Mouse (Mus musculus) kidney, adult 9 months (tissue): ENCODE measurements at regions not wholly inside any gene's neighbourhood (a gene's known extent, or its start where the extent isn't known, plus 50 kb on each side); places are given as distances from the start of the nearest gene placed in this dataset.
A peak's percentile ranks its signal among the peaks of the same experiment; 100 is the strongest.

ENCODE experiments used
- DNase-seq: peaks from one replicate; pipeline ENCODE4 v3.0.0; 2022

DNA sequence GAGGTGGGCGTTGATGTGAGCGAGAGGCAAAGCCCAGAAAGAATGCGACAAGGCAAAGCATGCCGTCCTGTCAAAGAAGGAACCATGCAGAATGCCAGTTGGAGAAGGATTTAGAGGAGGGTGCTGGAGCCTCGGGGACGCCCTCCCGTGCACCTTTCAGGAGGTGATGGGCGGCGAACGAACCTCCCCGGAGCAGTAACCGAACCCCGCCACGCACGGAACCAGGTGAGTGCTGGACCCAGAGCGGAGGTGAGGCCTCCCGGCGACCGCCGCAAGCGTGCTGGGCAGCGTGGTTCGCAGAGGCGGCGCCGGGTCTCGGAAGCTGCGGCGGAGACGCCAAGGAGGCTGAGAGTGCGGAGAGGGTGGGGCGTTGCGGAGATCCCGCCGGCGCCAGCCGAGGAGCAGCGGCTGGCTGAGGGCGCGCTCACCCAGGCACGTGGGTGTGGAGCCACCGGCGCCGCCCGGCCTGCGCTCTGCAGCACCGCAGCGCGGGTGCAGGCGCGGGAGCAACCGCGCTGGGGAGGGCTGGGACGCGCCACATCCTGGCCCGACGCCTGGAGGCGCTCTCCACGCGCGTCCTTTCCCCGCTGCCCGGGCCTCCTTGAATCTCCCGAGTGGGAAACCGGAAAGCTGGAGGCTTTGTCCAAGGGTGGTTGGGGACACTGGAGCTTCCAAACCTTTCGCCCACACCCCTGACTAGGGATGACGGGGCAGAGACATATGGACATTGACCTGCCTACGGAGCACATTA lies 178.3 kb upstream of the Topaz1 start:
- no peak for DNase-seq

DNA sequence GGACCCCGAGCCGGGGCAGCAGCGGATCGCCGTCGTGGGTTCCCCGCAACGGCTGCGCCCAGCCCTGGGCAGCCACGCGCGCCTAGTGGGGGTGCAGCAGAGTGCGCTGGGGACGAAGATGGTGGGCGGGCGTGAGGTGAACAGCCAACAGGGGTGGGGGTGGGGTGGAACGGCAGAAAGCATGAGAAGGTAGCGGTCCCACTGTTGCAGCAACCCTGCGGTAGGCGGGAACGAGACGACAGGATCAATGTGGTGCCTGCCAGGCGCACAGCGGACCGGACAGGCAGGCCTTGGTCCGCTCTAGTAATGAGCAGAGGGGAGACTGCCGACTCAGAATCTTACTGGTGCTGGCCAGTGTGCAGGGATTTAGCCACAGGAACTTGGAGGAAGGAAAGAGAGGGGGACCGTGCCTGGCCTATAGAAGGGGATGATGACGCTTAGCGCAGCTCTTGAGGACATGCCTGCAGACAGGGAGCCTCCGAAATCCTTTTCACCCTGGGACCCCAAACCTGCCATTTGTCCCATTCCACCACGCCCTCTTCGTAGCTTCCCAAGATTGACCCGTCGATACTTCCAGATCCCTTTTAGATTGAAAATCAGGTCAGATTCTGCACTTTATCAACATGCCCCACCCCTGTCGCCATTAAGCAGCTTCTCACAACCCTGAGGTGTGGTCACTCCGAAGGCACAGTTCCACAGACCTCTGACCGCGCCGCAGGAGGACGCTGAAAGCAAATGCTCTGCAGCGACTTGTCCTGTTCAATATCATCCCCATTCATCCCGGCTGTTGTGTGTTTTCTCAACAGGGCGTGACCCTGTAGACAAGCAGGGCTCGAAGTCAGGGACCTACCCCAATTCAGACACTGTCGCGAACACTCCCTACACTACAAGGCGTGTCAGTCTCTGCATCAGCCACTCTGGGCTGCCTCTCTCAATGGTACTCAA lies 177.4 kb upstream of the Topaz1 start:
- DNase-seq, result no peak

DNA sequence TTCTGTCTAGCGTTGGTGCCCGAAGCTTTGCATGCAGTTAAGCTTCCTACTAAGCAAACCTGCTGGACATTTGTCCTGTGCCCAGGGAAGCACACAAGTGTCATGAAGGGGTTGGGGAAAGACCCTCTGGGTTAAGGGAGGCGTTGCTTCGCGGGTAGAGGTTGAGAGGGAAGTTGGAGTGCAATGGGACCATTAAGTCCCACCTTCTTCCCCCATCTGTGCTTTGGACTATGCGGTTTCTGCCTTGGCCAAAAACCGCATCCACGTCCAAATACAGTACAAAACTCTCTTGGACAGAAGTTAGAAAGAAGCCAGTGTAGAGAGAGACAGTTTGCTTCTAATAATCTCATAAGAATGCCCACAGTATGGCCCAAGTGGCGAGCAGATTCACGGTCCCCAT lies 176.1 kb upstream of the Topaz1 start:
- no peak for DNase-seq

DNA sequence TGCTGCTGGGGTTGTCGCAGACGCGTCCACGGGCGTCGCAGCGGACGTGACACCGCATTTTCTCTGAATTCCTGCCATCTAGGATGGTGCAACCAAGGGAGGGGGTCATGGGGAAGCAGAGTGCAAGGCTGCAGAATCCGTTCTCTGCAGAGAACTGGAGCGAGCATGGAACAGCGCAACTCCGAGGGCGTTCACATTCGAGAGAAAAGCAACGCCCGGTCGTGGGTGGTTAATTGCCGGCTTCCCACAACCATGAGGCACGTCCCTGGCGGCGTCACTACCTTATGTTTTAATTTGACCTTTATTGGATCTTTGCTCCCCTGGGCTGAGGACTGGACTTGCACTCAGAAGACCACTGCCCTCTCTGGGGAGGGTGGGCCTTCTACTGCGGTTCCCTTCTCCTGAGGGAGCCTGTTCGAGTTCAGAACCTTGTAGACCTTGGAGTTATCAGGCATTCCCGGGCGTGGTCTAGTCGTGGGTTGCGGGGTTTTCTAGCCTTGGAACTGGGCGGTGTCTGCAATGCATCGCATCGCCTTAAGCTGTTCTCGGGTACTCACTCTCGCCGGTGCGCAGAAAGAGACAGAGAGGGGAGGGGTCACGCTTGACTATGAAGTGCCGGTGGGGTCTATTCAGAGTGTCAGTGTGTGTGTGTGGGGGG lies 175.6 kb upstream of the Topaz1 start:
- DNase-seq, result no peak

DNA sequence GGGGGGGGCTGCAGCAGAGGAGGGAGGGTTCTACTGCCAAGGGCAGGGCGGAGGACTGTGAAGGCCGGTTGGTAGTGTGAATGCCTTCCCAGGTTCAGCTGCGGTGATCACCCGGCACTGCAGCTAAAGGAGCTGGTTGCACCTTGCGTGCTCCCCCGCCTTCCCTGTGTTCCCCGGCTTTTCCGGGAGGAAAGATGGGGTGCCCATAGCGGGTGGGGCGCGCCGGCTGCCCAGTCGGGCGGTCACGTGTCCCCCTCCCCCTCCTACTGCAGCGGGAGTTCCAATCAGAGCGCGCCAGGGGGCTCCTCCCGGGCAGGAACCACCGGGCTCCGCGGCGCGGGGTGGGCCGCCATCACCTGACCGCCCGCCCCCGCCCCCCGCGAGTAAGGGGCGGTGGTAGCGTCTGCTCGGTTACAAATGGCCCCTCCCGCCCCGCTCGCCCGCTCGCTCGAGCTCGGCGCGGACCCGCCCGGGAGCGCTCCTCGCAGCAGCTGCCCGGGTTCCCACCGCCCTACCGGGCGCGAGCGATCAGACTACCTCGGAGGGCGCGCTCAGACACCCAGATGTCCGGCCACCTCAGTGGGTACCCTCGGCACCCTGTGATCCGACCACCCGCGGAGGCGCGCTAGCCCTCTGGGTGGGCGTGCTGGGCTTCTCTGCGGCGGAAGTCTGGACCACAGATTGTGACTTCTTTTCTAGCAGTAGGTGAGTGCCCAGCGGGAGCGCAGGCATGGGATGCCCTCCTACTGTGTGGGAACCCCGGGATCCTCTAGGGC lies 174.9 kb upstream of the Topaz1 start:
- DNase-seq, result peak; percentile 4

DNA sequence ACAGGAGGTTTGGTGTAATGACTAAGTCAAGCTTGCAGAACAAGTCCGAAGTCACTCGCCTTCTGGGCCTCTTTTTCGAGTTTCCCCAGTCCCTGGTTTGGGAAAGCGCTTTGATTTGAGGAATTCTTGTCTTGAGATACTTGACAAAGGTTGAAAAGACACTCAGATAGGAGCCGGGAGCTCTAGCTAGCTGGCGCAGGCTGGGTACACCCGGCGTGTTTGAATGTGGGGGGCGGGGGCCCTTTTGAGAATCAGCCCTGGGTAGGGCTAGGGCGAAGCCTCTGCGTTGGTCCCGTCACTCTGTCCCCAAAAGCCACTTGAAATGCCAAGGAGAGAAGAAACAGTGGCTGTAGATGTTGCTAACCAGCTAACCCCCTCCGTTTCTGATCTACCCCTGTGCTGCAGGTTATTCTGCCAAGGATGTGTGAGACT lies 174.3 kb upstream of the Topaz1 start:
- DNase-seq, result no peak

DNA sequence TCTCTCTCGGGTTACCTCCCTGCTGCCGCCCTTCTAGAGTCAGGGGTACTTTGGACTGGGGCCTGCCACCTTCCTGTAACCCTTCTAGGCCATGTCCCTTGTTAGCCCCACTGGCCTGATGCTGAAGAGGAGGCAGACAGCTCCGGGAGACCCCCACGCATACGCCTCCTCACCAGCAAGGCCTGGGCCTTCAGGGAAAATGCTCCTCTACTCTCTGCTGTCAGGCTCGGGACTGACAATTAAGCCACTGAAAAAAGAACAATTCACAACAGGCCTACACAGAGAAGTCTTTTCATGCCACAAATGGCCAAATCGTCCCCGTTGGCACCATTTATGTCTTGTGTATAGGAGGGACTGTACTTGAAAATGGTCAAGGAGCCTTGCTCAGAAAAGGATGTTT lies 161.9 kb upstream of the Topaz1 start:
- DNase-seq, result no peak

DNA sequence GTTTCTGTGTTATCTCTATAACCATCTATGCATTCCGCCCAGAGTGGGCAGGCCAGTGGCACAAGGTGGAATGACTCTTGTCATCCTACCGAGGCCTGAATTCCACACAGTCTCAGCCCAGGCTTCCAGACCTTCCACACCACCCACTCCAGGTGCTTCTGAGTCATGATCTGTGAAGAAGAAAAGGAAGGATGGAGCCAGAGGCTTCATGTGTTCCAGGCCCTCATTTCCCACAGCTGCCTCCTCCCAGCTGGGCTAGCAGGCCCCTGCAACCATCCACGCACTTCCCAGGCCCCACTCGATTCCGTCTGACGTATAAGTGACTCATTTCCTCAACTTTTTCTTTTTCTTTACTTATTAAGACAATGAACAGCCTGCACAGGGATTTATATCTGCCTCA lies 160.7 kb upstream of the Topaz1 start:
- no peak for DNase-seq

DNA sequence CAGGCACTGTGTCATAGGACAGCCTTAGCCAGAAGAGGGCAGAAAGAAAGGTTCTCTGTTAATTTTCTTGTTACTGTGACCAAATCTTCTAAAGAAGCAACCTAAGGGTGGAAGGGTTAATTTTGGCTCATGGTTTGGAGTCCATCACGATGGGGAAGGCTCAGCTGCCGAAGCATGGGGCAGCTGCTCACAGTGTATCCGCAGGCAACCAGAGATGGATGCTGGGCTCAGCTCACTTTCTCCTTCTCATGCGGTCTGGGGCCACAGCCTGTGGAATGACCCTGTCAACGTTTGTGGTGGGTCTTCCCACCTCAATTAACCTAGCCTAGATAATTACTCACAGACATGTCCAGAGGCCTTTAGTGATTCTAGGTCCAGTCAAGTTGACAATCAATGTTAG lies 160.2 kb upstream of the Topaz1 start:
- no peak for DNase-seq

DNA sequence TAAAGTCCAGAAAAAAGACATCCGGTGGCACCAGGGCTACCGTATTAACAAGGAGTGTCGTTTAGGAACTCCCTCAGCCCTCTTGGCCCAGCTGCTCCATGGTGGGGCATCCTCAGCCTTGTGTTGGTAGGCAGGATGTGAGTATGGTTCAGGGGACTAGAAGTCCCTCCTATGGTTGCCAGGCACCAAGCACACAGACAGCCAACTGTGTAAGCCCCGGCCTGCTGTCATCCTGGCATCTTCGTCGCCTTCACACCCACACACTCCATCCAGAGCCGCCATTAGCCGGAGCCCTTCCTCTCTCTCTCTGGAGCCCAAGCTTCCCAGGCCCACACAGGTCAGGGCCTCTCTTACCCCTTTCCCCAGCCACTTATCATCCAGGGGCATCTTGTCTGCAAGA lies 158.9 kb upstream of the Topaz1 start:
- DNase-seq, result no peak

DNA sequence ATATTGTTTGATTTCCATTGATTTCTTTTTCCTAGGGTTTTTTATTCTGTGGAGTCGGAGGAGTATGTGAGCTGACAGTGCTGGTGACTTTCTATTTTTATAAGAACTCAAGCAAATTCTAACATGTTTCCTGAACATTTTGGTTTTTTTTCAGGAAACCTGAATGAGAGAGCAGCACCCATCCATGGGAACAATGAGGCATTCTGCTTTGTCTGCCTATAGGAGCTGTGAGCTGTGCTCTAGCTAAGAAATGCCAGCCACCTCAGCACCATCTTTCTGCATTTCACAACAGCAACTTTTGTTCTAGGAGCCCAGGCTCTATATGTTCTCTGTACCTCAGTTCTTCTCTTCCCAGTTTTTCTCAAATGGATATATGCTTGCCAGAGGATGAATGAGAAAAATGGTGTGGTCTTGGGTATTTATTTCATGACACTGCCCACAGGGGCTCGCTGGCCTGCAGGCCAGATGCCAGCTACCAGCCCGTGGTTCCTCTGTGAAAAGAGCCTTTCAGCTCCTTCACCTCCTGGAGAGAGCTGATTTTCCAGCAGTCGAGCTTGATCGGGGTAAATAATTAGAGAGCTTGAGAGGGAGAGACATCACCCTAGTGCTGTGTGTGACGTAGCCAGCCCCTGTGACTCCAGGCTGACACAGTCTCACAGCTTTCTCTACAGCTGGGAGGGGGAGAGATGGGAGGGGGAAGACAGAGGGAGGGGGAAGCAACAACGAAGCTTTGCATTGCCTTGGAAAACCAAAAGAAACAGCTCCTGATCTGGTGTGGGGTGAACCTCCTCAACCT lies 154.1 kb upstream of the Topaz1 start:
- no peak for DNase-seq

DNA sequence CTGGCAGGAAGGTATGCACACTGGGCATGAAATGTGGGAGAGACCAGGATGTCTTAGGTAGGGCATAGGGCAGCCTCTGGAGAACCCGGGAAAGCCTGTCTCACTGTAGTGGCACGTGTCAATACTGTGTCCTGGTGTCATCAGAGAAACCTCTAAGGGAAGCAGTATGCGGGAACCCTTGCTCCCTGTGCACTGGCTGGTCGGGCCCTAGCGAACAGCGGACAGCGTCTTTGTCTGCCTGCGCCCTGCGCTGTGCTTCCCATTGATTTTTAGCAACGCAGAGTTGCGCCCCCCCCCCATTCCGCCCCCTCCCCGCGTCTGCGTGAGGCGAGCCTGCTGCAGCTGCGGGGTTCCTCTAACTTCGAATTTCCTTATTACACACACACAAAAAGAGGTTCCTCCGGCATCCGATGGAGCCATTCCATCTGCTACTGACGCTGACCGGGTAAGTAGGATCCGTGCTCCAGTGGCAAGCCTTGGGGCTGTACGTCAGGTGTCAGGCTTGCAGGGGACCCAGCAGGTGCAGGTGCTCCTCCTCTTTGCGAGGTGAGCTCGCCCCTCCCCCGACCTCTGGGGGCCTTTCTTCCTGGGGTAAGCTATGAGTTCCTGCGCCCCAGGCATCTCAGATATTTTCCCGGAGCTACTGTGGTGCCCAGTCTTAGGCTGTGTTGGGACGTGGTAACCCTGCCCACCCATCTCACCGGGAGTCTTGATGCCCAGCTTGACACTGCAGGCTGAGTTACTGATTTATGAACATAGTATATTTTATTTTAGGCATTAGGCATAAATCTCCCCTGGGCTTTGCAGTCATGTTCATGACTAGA lies 151.8 kb upstream of the Topaz1 start:
- DNase-seq, result no peak

DNA sequence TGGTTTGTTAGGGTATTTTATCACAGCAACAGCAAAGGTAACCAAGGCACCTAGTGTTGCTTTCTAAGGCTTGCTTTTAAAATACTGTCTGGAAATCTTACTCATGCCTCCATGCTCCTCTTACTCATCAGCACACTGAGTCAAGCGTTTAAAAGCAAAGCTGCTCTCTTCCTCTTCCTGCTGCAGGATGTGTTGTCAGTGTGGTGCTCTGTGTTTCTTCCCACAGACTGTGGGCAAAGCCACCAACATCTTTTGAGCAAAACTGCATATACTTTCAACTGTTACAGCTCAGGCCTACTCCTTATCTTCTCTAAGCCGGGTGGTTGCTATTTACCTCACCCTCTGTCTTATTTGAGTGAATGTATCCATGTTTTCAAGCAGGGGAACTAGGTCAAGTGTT lies 144.0 kb upstream of the Topaz1 start:
- no peak for DNase-seq

DNA sequence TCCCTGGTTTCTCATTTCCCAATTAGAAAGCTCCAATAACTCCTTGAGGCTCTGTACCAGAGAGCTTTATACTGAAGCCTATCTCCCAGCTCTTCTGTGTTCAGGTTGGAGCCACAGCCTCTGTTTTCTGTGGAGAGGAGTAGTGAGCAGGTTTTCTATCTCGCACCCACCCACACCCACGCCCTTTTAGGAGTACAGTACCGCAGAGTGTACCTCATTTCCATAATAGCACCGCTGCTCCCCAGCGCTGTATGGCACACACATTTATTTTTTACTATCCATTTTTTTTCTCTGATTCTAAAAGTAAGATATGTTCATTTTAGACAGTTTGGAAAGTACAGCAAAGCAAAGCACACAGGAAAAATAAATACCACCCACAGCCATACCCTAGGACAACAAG lies 137.5 kb upstream of the Topaz1 start:
- DNase-seq, result no peak

DNA sequence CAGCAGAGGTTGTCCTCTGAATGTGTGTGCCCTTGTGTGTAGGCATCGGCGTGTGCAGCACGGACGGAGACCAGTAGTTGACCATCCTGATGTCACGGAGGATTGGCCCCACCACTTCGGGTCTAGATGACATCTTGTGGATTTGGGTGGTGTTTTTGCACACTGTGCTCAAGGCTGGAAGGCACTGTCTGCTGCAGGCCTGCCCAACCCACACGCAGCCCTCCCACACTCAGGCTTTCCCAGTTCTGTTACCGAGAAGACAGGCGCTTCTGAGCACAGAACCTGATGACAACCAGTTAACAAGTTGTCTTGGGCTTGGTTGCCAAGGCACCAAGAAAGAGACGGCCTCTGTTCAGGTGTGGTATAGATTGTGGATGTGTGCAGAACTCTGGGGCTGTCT lies 136.2 kb upstream of the Topaz1 start:
- DNase-seq, result no peak

DNA sequence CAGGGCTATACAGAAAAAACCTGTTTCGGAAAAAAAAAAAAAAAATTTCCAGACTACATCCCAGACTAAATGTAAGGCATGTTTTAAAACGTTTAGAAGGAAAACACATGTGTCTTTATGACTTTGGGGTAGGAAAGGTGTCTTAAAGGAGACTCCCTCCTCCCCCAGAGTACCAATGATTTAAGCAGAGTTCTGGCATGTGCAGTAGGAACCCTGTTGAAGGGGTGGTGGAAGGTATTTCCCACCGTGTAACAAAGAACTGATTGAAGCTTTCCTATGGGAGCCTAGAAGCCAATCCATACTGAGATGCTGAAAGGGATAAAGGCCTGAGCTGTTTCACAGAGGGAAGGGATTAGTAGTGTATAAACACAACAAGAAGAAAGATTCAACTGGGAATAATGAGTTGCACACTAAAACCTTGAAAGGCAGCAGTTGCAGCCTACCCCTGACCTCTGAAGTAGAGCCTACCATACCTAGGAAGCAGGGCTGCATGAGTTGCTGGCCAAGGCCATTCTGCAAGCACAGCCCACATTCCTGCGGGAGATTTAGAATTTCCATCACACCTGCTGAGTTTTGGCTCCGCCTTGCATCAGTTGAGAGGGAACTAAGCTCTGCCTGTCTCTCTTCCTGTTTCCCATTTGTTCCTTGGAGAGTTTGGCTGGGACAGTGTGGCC lies 132.4 kb upstream of the Topaz1 start:
- no peak for DNase-seq

DNA sequence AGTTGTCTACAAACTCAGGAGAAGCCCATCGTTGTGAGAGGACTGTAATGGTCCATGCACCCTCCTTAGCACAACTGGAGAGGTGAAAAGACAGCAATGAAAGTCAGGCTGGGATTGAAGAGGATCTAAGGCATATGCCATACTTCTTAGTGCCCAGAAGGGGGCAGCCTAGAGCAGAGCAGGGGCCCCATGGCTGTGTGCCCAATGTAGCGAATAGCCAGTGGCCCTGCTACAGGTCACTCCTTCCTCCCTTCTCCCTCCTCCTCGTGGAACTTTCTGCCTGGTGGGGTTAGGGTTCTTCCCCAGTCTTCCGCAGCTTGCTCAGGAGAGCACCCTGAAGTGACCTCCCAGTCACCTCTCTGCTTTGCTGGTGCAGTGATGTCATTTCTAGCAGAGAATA lies 131.8 kb upstream of the Topaz1 start:
- DNase-seq, result peak; percentile 34

DNA sequence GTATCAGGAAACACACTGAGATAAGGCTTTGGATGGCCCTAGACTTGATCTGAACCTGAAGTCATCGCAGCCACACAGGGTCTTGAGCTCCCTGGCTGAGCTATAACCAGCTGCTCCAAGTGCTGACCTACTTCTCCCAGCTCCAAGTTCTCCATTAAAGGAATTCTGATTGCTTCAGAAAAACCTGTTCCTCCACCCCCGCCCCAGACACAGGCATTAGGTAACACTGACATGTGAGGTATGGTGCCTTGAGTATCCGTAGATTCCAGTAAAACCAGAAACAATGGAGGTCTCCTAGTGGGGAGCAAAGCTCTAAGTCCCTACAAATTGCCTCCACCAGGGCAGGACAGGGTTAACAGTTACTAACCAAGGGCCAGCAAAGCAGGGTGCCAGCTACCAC lies 129.4 kb upstream of the Topaz1 start:
- peak; percentile 17 for DNase-seq

DNA sequence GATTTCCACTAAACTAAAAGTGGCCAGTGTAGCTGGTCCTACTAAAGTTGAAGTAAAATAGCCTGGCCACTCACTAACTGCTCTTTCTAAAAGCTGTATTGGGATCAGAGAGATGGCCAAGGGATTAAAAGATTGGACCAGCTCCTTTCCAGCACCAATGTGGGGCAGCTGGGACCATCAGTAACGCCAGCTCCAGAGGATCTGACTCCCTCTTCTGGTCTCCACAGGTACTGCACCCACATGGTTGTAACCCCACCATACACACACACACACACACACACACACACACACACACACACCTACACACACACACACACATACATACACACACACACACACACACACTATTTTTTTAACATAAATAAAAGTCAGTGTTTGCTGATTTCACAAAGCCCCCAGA lies 122.1 kb upstream of the Topaz1 start:
- DNase-seq, result no peak

DNA sequence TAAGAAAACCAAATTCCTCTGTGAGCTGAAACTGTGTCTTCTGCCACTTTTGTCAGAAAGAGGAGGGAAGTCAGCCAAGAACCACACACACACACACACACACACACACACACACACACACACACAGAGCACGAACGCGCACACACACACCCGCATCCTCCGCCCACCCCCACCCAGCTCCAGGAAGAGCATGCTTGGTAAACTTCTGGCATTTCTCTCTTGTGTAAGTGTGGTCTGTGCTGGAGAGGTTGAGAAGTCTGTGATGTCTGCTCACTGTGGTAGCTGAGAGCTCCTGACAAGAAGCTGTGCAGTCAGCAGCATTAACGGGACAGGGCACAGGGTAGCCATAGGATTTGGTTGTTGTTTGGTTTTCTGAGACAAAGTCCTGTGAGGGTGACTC lies 120.8 kb upstream of the Topaz1 start:
- no peak for DNase-seq
